ENCODE assay signal across 14 mouse cellular contexts in genomic region chr2:93906316-93906715, GRCm38 (mm10). TPM values are rescaled to one million over a fixed set of nuclear protein-coding genes. Genes with fewer than 3 reads are reported as not detected.
DNase-seq lines count a peak whose midpoint lies in the region; ATAC-seq lines count a peak whose summit lies in the region.
"Had no signal": no experiment of that assay in that cellular context is flagged by ENCODE, and none has a peak within 500 bp of the region (broad histone marks: within the 10 kb centered on the region; RNA-seq: fewer than 3 reads in every experiment).

No protein-coding gene starts in this region.

- H3K4me2 ChIP-seq in hindbrain, embryonic 16.5 days (ENCODE audit: low read length), result no peak overlapping the region
- no peak overlapping the region for H3K4me2 ChIP-seq in neural tube, embryonic 13.5 days
- H3K4me2 ChIP-seq: limb, embryonic 12.5 days; neural tube, embryonic 15.5 days had no signal

- no peak for DNase-seq in hindbrain, embryonic 10.5 days (ENCODE audit: low spot score)
- DNase-seq in neural tube, embryonic 10.5 days (ENCODE audit: extremely low spot score, low spot score), result no peak
- DNase-seq in heart, postnatal 14 days, result peak; percentile 41 to 59
- no peak for DNase-seq in urinary bladder, postnatal 4 days (ENCODE audit: low spot score in 2 of 2)
- no peak for DNase-seq in ovary, adult 18-20 months (ENCODE audit: low spot score)
- no peak for DNase-seq in spleen, adult 18-20 months
- DNase-seq: cerebellum, postnatal 14 days had no signal

- intact Hi-C loops in heart, postnatal 14 days (cut with DNase I), result loop anchor here (5.0 kb wide), 1 partner anchor 46 kb away; no protein-coding TSS in a partner anchor

- no peak for ATAC-seq in hindbrain, embryonic 16.5 days
- no peak for ATAC-seq in neural tube, embryonic 13.5 days (ENCODE audit: low read depth)
- ATAC-seq: activated CD4-positive, CD25-positive, alpha-beta regulatory T cell, adult 4 months had no signal

- no peak overlapping the region for H3K4me3 ChIP-seq in hindbrain, embryonic 10.5 days
- H3K4me3 ChIP-seq in hindbrain, embryonic 16.5 days (ENCODE audit: low read length), result no peak overlapping the region
- H3K4me3 ChIP-seq in neural tube, embryonic 13.5 days, result no peak overlapping the region
- H3K4me3 ChIP-seq: limb, embryonic 12.5 days; neural tube, embryonic 15.5 days had no signal

- no peak overlapping the region; the same call in 1 of the 2 replicates for H3K9ac ChIP-seq in hindbrain, embryonic 16.5 days (ENCODE audit: low read depth, low read length)
- peak overlapping the region; percentile 43; the same call in 1 of the 2 replicates for H3K9ac ChIP-seq in neural tube, embryonic 13.5 days
- H3K9ac ChIP-seq: limb, embryonic 12.5 days; neural tube, embryonic 15.5 days had no signal

- peaks cover 37% of the 10 kb centered on the region for H3K4me1 ChIP-seq in hindbrain, embryonic 10.5 days (replicated peaks)
- peaks cover 19% of the 10 kb centered on the region for H3K4me1 ChIP-seq in hindbrain, embryonic 16.5 days (ENCODE audit: control insufficient read depth, insufficient read depth, low read depth, low read length)
- peaks cover 34% of the 10 kb centered on the region for H3K4me1 ChIP-seq in neural tube, embryonic 13.5 days (replicated peaks)

- no peaks in the 10 kb centered on the region for H3K36me3 ChIP-seq in hindbrain, embryonic 10.5 days
- H3K36me3 ChIP-seq in hindbrain, embryonic 16.5 days (ENCODE audit: control insufficient read depth, insufficient read depth, low read length), result no peaks in the 10 kb centered on the region
- no peaks in the 10 kb centered on the region for H3K36me3 ChIP-seq in neural tube, embryonic 13.5 days
- H3K36me3 ChIP-seq: limb, embryonic 12.5 days; neural tube, embryonic 15.5 days had no signal

- peak overlapping the region; percentile 59 for H3K27ac ChIP-seq in hindbrain, embryonic 10.5 days
- H3K27ac ChIP-seq in hindbrain, embryonic 16.5 days (ENCODE audit: low read depth, low read length), result no peak overlapping the region
- peak overlapping the region; percentile 78; the same call in 1 of the 2 replicates for H3K27ac ChIP-seq in neural tube, embryonic 13.5 days (replicated peaks)
- H3K27ac ChIP-seq: limb, embryonic 12.5 days; neural tube, embryonic 15.5 days had no signal

- 33% methylated on average over 4 of the region's 4 CpGs for whole genome bisulfite sequencing in hindbrain, embryonic 10.5 days
- 42% methylated on average over 4 of the region's 4 CpGs for WGBS in hindbrain, embryonic 16.5 days
- WGBS in neural tube, embryonic 13.5 days, result 56% methylated on average over 4 of the region's 4 CpGs

- H3K9me3 ChIP-seq in hindbrain, embryonic 10.5 days, result no peaks in the 10 kb centered on the region
- no peaks in the 10 kb centered on the region for H3K9me3 ChIP-seq in hindbrain, embryonic 16.5 days (ENCODE audit: control insufficient read depth, low read length)
- no peaks in the 10 kb centered on the region for H3K9me3 ChIP-seq in neural tube, embryonic 13.5 days
- H3K9me3 ChIP-seq: limb, embryonic 12.5 days; neural tube, embryonic 15.5 days had no signal

- no peaks in the 10 kb centered on the region for H3K27me3 ChIP-seq in hindbrain, embryonic 10.5 days (ENCODE audit: insufficient read depth, poor library complexity, severe bottlenecking)
- no peaks in the 10 kb centered on the region for H3K27me3 ChIP-seq in hindbrain, embryonic 16.5 days (replicated peaks; ENCODE audit: control insufficient read depth, insufficient read depth, low read length)
- no peaks in the 10 kb centered on the region for H3K27me3 ChIP-seq in neural tube, embryonic 13.5 days
- H3K27me3 ChIP-seq: limb, embryonic 12.5 days; neural tube, embryonic 15.5 days had no signal

RNA-seq across cellular contexts. Expression of gene Accsl, which starts 37.4 kb away (rescaled TPM):
- polyA plus RNA-seq in hindbrain, embryonic 10.5 days (2016; fragmentation: Nextera tagmentation; extraction: Ambion mirVana), result not detected in 2 replicates
- polyA plus RNA-seq in hindbrain, embryonic 16.5 days (2015; fragmentation: Nextera tagmentation; extraction: Ambion mirVana), result 0.40 TPM in 1 of 2 replicates, not detected in the other
- 0.08 TPM in 1 of 2 replicates, not detected in the other for polyA plus RNA-seq in neural tube, embryonic 13.5 days (2015; fragmentation: Nextera tagmentation; extraction: Ambion mirVana)
- total RNA-seq in heart, postnatal 14 days (2021), result not detected
- total RNA-seq: megakaryocyte, adult 5-6 weeks had no signal
- polyA plus RNA-seq: activated CD4-positive, CD25-positive, alpha-beta regulatory T cell, adult 4 months; heart, embryonic 16.5 days; limb, embryonic 12.5 days had no signal

RNA-seq across cellular contexts. Expression of gene Gm13889, which starts 50.7 kb away (rescaled TPM):
- 3.0 and 4.0 TPM in 2 replicates for polyA plus RNA-seq in hindbrain, embryonic 10.5 days (2016; fragmentation: Nextera tagmentation; extraction: Ambion mirVana)
- polyA plus RNA-seq in hindbrain, embryonic 16.5 days (2015; fragmentation: Nextera tagmentation; extraction: Ambion mirVana), result 7.1 and 7.4 TPM in 2 replicates
- polyA plus RNA-seq in neural tube, embryonic 13.5 days (2015; fragmentation: Nextera tagmentation; extraction: Ambion mirVana), result 10.7 and 11.0 TPM in 2 replicates
- total RNA-seq in heart, postnatal 14 days (2021), result 10 to 100 TPM; 20.7 to 20.9 TPM
- polyA plus RNA-seq: activated CD4-positive, CD25-positive, alpha-beta regulatory T cell, adult 4 months had no signal

RNA-seq across cellular contexts. Expression of gene Accs, which starts 56.6 kb away (rescaled TPM):
- 8.3 and 9.3 TPM in 2 replicates for polyA plus RNA-seq in hindbrain, embryonic 10.5 days (2016; fragmentation: Nextera tagmentation; extraction: Ambion mirVana)
- 4.0 and 6.3 TPM in 2 replicates for polyA plus RNA-seq in hindbrain, embryonic 16.5 days (2015; fragmentation: Nextera tagmentation; extraction: Ambion mirVana)
- polyA plus RNA-seq in neural tube, embryonic 13.5 days (2015; fragmentation: Nextera tagmentation; extraction: Ambion mirVana), result 5.1 and 7.1 TPM in 2 replicates
- 1 to 10 TPM; 3.4 to 5.0 TPM for total RNA-seq in heart, postnatal 14 days (2021)

Comparison
In these comparisons a context has a peak if more than half of its experiments do, and no peak if none do; other contexts are left out.
1. DNase-seq: peak in heart, postnatal 14 days (2 of 2); none in hindbrain, embryonic 10.5 days (single experiment), neural tube, embryonic 10.5 days (single experiment), urinary bladder, postnatal 4 days (0 of 2), ovary, adult 18-20 months (single experiment) and spleen, adult 18-20 months (0 of 2).